Mouse (Mus musculus) lung, embryonic 14.5 days (tissue): Measurements from ENCODE around the gene Cpz. TPM values are rescaled to one million over a fixed set of nuclear protein-coding genes. Genes with fewer than 3 reads are reported as not detected.

ENCODE experiments used
- ATAC-seq: fragments of 200-750 bp; cut with Nextera tagmentation; 2 replicates; pipeline ENCODE4 v1.8.0; 2017; ENCODE audit warnings: mild to moderate bottlenecking, moderate TSS enrichment, moderate library complexity; ENCODE audit not compliant: insufficient read depth
- DNase-seq: peaks from one replicate; pipeline ENCODE4 v3.0.0-alpha.2; 2015
- H3K27ac ChIP-seq: fragments of 300-500 bp; sonication (generic); 2 replicates; pipeline ENCODE4 v1.5.1; 2014; ENCODE audit warnings: low read depth, mild to moderate bottlenecking, moderate library complexity
- H3K27me3 ChIP-seq: fragments of 300-500 bp; sonication (generic); 2 replicates; pipeline ENCODE4 v1.6.1; 2014; ENCODE audit warnings: low read length, control low read depth; ENCODE audit not compliant: insufficient read depth
- H3K36me3 ChIP-seq: fragments of 300-500 bp; sonication (generic); 2 replicates; pipeline ENCODE4 v1.6.1; 2014; ENCODE audit warnings: control low read depth; ENCODE audit not compliant: insufficient read depth
- H3K4me1 ChIP-seq: fragments of 300-500 bp; sonication (generic); 2 replicates; pipeline ENCODE4 v1.6.1; 2014; ENCODE audit warnings: antibody characterized with exemption, control low read depth; ENCODE audit not compliant: insufficient read depth
- H3K4me2 ChIP-seq: fragments of 300-500 bp; sonication (generic); 2 replicates; pipeline ENCODE4 v1.6.1; 2014; ENCODE audit warnings: mild to moderate bottlenecking
- H3K4me3 ChIP-seq: fragments of 300-500 bp; sonication (generic); 2 replicates; pipeline ENCODE4 v1.5.1; 2014; ENCODE audit warnings: low read depth, low read length
- H3K9ac ChIP-seq: fragments of 300-500 bp; sonication (generic); 2 replicates; pipeline ENCODE4 v1.6.1; 2014
- H3K9me3 ChIP-seq: fragments of 300-500 bp; sonication (generic); 2 replicates; pipeline ENCODE4 v1.6.1; 2016; ENCODE audit warnings: low read depth, low read length, control low read depth
- CTCF ChIP-seq: IDR thresholded peaks from 2 replicates; pipeline ENCODE4 v1.5.1; 2016; ENCODE audit warnings: antibody characterized with exemption, low read depth
- WGBS: fragments of 180-500 bp; shearing (Covaris S2); extraction: QIAGEN DNeasy Blood & Tissue Kit; methylation state at CpG from one replicate; pipeline ENCODE4 v1.1.7; 2014; 5-methylcytosine and 5-hydroxymethylcytosine counted together
- polyA plus RNA-seq: library from polyadenylated mRNA; unstranded; fragments of >200 nt; fragmentation: Nextera tagmentation; extraction: Ambion mirVana; gene quantifications from 2 replicates; pipeline ENCODE4 v1.2.1, GENCODE M21; 2014

The Cpz gene
- polyA plus RNA-seq, 1 experiment from 2014 or later = 5.3 TPM

DNA sequence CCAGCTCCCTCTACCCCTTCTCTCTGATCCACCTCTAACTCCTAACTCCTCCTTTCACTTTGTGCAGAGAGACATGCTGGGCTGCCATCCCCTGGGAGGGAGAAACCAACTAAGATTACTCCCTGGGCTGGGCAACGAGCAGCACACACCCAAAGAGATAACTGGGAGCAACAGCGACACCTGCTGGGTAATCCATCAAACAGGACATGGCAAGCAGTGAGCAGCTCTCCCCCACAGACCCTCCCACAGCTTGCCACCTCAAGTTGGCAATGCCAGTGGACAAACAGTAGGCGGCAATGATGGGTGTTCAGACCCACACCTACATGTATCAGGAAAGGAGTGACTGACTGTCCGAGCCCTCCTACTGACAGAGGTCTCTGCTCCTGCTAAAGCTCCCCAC, 4.9 kb upstream of the Cpz start:
- no peak overlapping the region for H3K9ac ChIP-seq

GRCm38 (mm10) chr5:35524381-35524780, 1.1 kb downstream of the Cpz start:
- Histone ChIP-seq H3K4me2 (peak overlapping the region; percentile 59; the same call in 1 of the 2 replicates), H3K4me1 (peaks cover 6% of the 10 kb centered on the region), H3K36me3 (no peaks in the 10 kb centered on the region), H3K9me3 (no peaks in the 10 kb centered on the region), H3K9ac (no peak overlapping the region), H3K27ac (no peak overlapping the region), H3K27me3 (peaks cover 16% of the 10 kb centered on the region; the same call in 1 of the 2 replicates), H3K4me3 (no peak overlapping the region)
- no peak for ATAC-seq
- WGBS = 65% methylated on average over 2 of the region's 2 CpGs
- no peak for DNase-seq
- no peak for TF ChIP-seq CTCF

More for the DNA sequence above, 4.9 kb upstream of the Cpz start:
- H3K4me3 ChIP-seq = no peak overlapping the region
- no peak overlapping the region for H3K4me2 ChIP-seq
- 16% methylated on average over 4 of the region's 4 CpGs for WGBS
- H3K27ac ChIP-seq = no peak overlapping the region
- peaks cover 6% of the 10 kb centered on the region for H3K4me1 ChIP-seq
- no peaks in the 10 kb centered on the region for H3K9me3 ChIP-seq
- H3K27me3 ChIP-seq = peaks cover 3% of the 10 kb centered on the region; the same call in 1 of the 2 replicates
- H3K36me3 ChIP-seq = no peaks in the 10 kb centered on the region
- no peak for ATAC-seq
- TF ChIP-seq CTCF = peak; percentile 71
- DNase-seq = peak; percentile 71

GRCm38 (mm10) chr5:35523735-35524134, 1.8 kb downstream of the Cpz start:
- Histone ChIP-seq H3K4me2 (no peak overlapping the region), H3K27me3 (peaks cover 16% of the 10 kb centered on the region; the same call in 1 of the 2 replicates), H3K9ac (no peak overlapping the region), H3K4me3 (no peak overlapping the region), H3K9me3 (no peaks in the 10 kb centered on the region), H3K27ac (no peak overlapping the region), H3K4me1 (peaks cover 6% of the 10 kb centered on the region), H3K36me3 (no peaks in the 10 kb centered on the region)
- 3% methylated on average over 5 of the region's 5 CpGs for WGBS
- DNase-seq = peak; percentile 92
- peak; percentile 54; the same call in 1 of the 2 replicates for ATAC-seq
- peak; percentile 92 for TF ChIP-seq CTCF

- H3K4me2 ChIP-seq = no peak overlapping the region
- no peaks in the 10 kb centered on the region for H3K9me3 ChIP-seq
- 72% methylated on average over 11 of the region's 11 CpGs for WGBS
- TF ChIP-seq CTCF = no peak
- no peaks in the 10 kb centered on the region for H3K4me1 ChIP-seq
- H3K27ac ChIP-seq = no peak overlapping the region
- H3K27me3 ChIP-seq = no peaks in the 10 kb centered on the region
- DNase-seq = no peak
- ATAC-seq = no peak
- no peak overlapping the region for H3K9ac ChIP-seq
- H3K36me3 ChIP-seq = no peaks in the 10 kb centered on the region
- no peak overlapping the region for H3K4me3 ChIP-seq
Measured at GRCm38 (mm10) chr5:35516781-35517180, 8.7 kb downstream of the Cpz start.

DNA sequence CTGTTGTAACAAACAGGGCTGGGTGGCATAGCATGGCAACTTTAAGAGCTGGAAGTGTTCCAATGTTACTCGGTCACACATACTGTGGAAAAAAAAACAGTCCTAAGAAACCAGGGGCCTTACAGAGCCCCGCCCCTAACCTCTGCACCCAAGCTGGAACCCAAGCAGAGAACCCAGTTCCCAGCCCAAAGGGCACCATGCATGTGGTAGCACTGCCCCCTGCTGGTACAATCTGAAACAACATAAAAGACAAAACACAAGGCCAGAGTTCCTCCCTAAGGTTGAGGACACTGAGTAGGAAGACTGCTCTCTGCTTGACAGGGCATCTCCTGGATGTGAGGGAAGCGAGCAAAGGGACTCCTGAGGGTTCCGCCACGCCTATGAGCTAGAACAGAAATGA, 14.9 kb downstream of the Cpz start:
- H3K27me3 ChIP-seq = no peaks in the 10 kb centered on the region
- no peak overlapping the region for H3K4me3 ChIP-seq
- DNase-seq (peak; percentile 86), ATAC-seq (no peak)
- TF ChIP-seq CTCF = peak; percentile 96
- no peaks in the 10 kb centered on the region for H3K36me3 ChIP-seq
- H3K27ac ChIP-seq = no peak overlapping the region
- H3K9ac ChIP-seq = no peak overlapping the region
- H3K4me2 ChIP-seq = no peak overlapping the region
- WGBS = 18% methylated on average over 5 of the region's 5 CpGs
- no peaks in the 10 kb centered on the region for H3K9me3 ChIP-seq
- no peaks in the 10 kb centered on the region for H3K4me1 ChIP-seq

- ATAC-seq (no peak), DNase-seq (no peak)
- no peaks in the 10 kb centered on the region for H3K4me1 ChIP-seq
- H3K9me3 ChIP-seq = no peaks in the 10 kb centered on the region
- no peaks in the 10 kb centered on the region for H3K27me3 ChIP-seq
- H3K4me2 ChIP-seq = no peak overlapping the region
- H3K9ac ChIP-seq = no peak overlapping the region
- H3K4me3 ChIP-seq = no peak overlapping the region
- no peaks in the 10 kb centered on the region for H3K36me3 ChIP-seq
- 38% methylated on average over 7 of the region's 7 CpGs for WGBS
- no peak for TF ChIP-seq CTCF
- H3K27ac ChIP-seq = no peak overlapping the region
Measured at GRCm38 (mm10) chr5:35505016-35505415, 20.5 kb downstream of the Cpz start.

DNA sequence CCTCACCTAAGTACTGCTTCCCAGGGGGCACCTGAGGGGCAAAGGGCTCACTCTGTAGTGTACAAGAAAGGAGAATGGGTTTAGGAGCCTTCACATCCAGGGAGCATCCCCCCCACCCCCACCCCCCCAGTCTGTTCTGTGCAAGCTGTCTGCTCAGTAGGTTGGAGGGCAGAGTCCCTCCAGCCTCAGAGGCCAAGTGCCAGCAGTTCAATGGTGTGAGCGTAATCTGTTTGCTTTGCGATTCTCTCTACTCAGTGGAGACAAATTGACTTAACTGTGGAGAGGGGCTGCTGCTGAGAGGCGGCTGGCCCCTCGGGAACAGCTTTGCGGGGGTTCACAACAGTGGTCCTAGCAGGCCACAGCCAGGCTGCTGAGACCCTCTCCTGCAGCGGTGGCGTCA, 28.2 kb downstream of the Cpz start:
- no peak overlapping the region for H3K9ac ChIP-seq
- no peak overlapping the region for H3K27ac ChIP-seq
- no peak overlapping the region for H3K4me3 ChIP-seq
- no peak overlapping the region for H3K4me2 ChIP-seq
- no peak for TF ChIP-seq CTCF
- no peaks in the 10 kb centered on the region for H3K27me3 ChIP-seq
- no peaks in the 10 kb centered on the region for H3K9me3 ChIP-seq
- WGBS = 23% methylated on average over 7 of the region's 7 CpGs
- no peak for ATAC-seq
- H3K36me3 ChIP-seq = no peaks in the 10 kb centered on the region
- H3K4me1 ChIP-seq = no peaks in the 10 kb centered on the region
- DNase-seq = no peak

DNA sequence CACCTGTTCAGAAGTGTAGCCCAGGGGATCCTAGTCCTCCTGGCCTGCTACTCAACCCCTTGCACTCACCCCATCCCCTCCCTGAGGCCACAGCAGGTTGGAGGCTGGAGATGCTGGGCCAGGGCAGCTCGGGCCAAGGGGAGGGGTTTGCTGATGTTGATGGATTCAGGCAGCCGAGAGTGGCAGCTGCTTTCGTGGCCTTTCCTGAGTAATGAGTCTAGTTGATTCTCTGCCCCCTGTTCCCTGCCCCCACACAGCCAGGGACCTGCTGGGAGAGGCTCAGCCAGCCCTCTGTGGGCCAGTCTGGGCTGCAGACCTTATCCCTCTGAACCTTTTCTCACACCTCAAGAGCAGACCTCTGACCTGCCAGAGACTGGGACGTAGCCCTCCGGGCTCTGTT, 29.5 kb downstream of the Cpz start:
- TF ChIP-seq CTCF = no peak
- DNase-seq = no peak
- Histone ChIP-seq H3K36me3 (no peaks in the 10 kb centered on the region), H3K9ac (no peak overlapping the region), H3K27me3 (no peaks in the 10 kb centered on the region), H3K9me3 (no peaks in the 10 kb centered on the region), H3K4me2 (no peak overlapping the region), H3K27ac (no peak overlapping the region), H3K4me3 (no peak overlapping the region), H3K4me1 (no peaks in the 10 kb centered on the region)
- WGBS = 7% methylated on average over 5 of the region's 5 CpGs
- no peak for ATAC-seq
